Mouse (Mus musculus): Measurements from ENCODE around the gene Hoxb7.

DNA sequence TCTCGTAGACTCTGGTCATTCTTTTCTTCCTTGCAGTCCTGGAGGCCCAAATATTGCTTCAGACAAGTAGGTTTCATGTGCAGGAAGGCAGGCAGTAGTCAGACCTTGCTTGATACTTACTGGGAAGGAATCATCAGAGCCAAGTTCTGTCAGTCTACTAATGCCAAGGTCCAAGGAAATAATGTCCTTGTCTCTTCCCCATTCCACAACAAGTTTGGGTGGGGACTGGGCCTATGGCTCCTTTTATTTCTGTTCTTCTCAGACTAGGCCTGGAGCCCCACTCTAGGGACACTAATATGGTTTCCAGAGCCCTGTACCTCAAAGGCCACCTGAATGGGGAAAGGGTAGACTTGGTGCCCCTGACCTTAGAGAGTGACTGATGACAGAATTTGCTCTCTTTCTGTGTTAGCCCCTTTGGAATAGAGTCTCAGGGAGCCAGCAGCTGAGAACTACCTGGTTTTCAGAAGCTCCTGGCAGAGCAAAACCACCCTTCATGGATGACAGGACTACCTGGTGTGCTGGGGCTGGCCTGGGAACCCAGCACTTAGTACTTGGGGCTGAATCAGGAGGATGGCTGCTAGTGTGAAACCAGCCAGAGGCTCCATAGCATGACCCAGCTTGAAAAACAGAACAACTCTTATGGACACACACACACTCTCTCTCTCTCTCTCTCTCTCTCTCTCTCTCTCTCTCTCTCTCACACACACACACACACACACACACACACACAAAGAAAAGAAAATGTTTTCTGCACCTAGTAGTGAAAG is 2.2 kb downstream of the Hoxb7 start:
- TF ChIP-seq CTCF (conservative IDR thresholded peaks at IDR 0.05; ENCODE audit: insufficient read depth, insufficient read length, low read depth, low read length), result no peak
- no peak for TF ChIP-seq POLR2A (IDR thresholded peaks at IDR 0.05; ENCODE audit: low read depth, low read length)
